Mouse (Mus musculus): ENCODE data around the gene Sgip1. TPM values are rescaled to one million over a fixed set of nuclear protein-coding genes. Genes with fewer than 3 reads are reported as not detected.

The Sgip1 gene
- polyA plus RNA-seq, 1 experiment from 2014 or later, result 21.6 TPM

DNA sequence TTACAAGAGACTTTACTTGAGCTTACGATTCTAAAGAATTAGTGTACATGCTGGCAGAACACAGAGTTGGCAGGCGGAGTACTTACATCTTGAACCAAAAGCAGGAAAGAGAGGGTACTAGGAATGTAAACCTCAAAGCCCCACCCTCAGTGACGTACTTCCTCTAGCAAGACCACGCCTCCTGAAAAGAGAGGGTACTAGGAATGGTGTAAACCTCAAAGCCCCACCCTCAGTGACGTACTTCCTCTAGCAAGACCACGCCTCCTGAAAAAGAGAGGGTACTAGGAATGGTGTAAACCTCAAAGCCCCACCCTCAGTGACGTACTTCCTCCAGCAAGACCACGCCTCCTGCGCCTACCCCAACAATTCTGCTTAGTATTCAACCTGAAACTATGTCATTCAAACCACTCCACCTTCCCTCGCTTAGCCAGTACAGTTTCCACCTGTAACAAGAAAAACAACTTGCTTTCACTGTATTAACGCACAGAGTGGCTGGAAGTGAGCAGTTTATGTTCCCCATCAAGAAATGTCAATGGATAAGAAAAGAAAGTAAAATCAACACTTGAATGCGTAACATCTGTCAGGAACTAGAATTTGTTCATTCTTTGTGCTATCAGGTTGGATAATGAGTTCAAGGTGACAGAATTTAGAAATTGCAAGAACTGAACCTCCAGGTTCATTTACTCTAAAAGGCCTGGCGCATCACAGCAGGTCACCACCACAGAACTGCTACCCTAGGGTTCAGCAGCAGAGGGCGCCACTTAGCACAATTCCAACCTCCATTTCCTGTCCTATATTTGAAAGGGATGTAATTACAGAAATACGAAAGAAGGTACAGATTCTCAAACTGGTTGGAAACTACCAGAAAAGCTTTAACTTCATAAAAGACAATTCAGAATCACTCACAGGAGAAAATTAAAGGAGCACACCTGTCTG, 118.4 kb downstream of the Sgip1 start:
- WGBS, result 93% methylated on average over 15 of the region's 15 CpGs

DNA sequence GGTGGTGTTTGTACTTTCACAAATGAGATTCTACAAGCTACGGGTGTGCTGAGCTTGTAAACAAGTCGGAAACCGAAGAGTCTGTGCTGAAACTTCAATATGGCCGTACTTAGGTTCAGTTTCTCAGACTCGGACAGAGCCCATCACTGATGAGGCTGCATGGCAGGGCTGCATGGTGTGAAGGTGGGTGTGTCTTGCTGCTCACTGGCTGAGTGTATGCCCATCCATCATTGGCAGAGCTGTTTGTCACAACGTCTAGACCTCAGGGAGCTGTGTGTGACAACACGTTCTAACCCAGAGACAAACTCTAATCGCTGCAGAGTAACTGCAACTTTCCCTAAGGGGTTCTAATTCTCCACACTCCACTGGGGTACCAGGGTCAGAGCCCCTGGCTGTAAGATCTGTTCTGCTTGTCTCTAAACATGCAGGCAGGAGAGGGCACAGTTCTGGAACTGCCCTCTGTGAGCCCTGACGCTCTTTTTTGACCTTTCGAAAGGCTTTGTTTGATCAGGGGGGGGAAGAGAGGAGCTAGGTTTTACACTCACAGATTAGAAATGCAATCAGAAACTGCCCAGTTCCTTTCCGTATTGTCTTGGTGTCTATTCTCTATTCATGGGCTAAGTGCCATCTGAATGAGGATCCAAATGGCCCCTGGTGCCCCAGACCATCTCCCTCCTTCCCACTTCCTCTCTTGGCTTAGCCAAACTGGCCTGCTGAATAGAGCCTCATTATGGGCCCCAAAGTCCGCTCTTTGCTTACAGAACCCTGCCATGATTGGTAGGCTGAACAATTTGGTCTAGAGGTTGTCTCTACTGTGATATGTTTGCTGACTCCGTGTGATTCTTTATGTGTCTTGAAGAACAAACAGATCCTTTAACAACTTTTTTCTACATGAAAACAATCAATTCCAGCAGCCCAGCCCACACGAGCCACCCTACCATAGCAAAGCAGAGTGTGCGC, 121.9 kb downstream of the Sgip1 start:
- H3K27ac ChIP-seq (ENCODE audit: low read depth, low read length), result no peak overlapping the region
- 81% methylated on average over 15 of the region's 15 CpGs for WGBS
- ATAC-seq (no peak), DNase-seq (ENCODE audit: low spot score) (no peak)
- H3K9ac ChIP-seq (ENCODE audit: low read length), result no peak overlapping the region
- H3K27me3 ChIP-seq (replicated peaks; ENCODE audit: control insufficient read depth, insufficient read depth, low read length), result no peaks in the 10 kb centered on the region
- no peak overlapping the region for H3K4me2 ChIP-seq (ENCODE audit: low read length)
- H3K4me3 ChIP-seq (ENCODE audit: low read depth, low read length), result no peak overlapping the region
- no peaks in the 10 kb centered on the region for H3K9me3 ChIP-seq (replicated peaks; ENCODE audit: control insufficient read depth, low read length)
- 0 out of 2 replicates have a peak, but pooled peaks cover 2% of the 10 kb centered on the region for H3K36me3 ChIP-seq (ENCODE audit: control insufficient read depth, insufficient read depth, low read length)
- no peaks in the 10 kb centered on the region for H3K4me1 ChIP-seq (ENCODE audit: control insufficient read depth, insufficient read depth, low read length)

More for the DNA sequence above, 118.4 kb downstream of the Sgip1 start:
- H3K27me3 ChIP-seq (replicated peaks; ENCODE audit: control insufficient read depth, insufficient read depth, low read length), result no peaks in the 10 kb centered on the region
- peaks cover 16% of the 10 kb centered on the region for H3K4me1 ChIP-seq (ENCODE audit: control insufficient read depth, insufficient read depth, low read length)
- H3K4me2 ChIP-seq (ENCODE audit: low read length), result no peak overlapping the region
- H3K9me3 ChIP-seq (replicated peaks; ENCODE audit: control insufficient read depth, low read length), result no peaks in the 10 kb centered on the region
- H3K4me3 ChIP-seq (ENCODE audit: low read depth, low read length), result no peak overlapping the region
- ATAC-seq, result no peak
- H3K36me3 ChIP-seq (ENCODE audit: control insufficient read depth, insufficient read depth, low read length), result no peaks in the 10 kb centered on the region
- H3K9ac ChIP-seq (ENCODE audit: low read length), result no peak overlapping the region
- no peak for DNase-seq (ENCODE audit: low spot score)
- no peak overlapping the region for H3K27ac ChIP-seq (ENCODE audit: low read depth, low read length)

DNA sequence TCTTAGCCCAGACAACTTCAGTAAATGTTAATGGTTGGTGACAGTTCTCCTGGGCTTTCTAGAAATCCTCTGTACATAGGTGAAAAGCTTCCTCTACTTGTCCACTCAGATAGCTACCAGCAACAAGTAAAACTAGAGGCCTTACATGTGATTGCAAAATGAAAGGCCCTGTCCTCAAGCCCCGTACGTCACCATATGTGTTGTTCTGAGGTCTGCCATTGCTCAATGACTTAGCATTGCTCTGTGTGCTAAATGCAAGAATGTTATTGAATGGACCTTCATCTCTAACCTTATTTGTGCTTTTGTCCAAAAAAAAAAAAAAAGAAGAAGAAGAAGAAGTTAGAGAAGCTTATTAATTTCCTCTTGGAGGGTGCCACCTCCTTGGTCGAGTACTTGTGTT, 125.4 kb downstream of the Sgip1 start:
- H3K4me3 ChIP-seq (ENCODE audit: low read depth, low read length), result no peak overlapping the region
- no peaks in the 10 kb centered on the region for H3K9me3 ChIP-seq (replicated peaks; ENCODE audit: control insufficient read depth, low read length)
- ATAC-seq (no peak), DNase-seq (ENCODE audit: low spot score) (no peak)
- no peak overlapping the region for H3K4me2 ChIP-seq (ENCODE audit: low read length)
- no peak overlapping the region for H3K27ac ChIP-seq (ENCODE audit: low read depth, low read length)
- WGBS, result 87% methylated on average over 3 of the region's 3 CpGs
- H3K36me3 ChIP-seq (ENCODE audit: control insufficient read depth, insufficient read depth, low read length), result 0 out of 2 replicates have a peak, but pooled peaks cover 2% of the 10 kb centered on the region
- no peak overlapping the region for H3K9ac ChIP-seq (ENCODE audit: low read length)
- no peaks in the 10 kb centered on the region for H3K27me3 ChIP-seq (replicated peaks; ENCODE audit: control insufficient read depth, insufficient read depth, low read length)
- H3K4me1 ChIP-seq (ENCODE audit: control insufficient read depth, insufficient read depth, low read length), result no peaks in the 10 kb centered on the region

DNA sequence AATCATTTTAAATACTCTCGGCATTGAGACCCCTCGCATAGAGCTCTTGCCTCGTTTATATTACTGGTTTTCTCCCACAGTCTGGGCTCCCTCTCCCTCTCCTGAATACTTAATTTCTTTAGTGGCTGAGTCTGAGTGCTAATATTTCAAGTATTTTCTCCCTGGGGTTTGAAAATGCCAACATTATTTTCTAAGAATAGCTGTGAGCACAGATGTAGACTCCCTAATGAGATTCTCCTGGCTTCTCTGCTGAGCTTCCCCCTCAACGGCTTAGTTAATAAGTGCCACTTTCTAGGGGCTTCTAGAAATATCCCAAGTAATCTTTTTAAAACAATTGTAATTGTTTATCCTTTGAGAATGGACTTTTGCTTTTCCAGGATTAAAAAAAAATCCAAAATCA, 130.2 kb downstream of the Sgip1 start:
- Histone ChIP-seq H3K4me2 (ENCODE audit: low read length) (no peak overlapping the region), H3K36me3 (ENCODE audit: control insufficient read depth, insufficient read depth, low read length) (0 out of 2 replicates have a peak, but pooled peaks cover 14% of the 10 kb centered on the region), H3K4me3 (ENCODE audit: low read depth, low read length) (no peak overlapping the region), H3K27me3 (replicated peaks; ENCODE audit: control insufficient read depth, insufficient read depth, low read length) (no peaks in the 10 kb centered on the region), H3K4me1 (ENCODE audit: control insufficient read depth, insufficient read depth, low read length) (no peaks in the 10 kb centered on the region), H3K9me3 (replicated peaks; ENCODE audit: control insufficient read depth, low read length) (0 out of 2 replicates have a peak, but pooled peaks cover 3% of the 10 kb centered on the region), H3K27ac (ENCODE audit: low read depth, low read length) (no peak overlapping the region), H3K9ac (ENCODE audit: low read length) (no peak overlapping the region)
- 43% methylated on average over 4 of the region's 4 CpGs for WGBS
- DNase-seq (ENCODE audit: low spot score), result peak; percentile 29
- no peak for ATAC-seq

DNA sequence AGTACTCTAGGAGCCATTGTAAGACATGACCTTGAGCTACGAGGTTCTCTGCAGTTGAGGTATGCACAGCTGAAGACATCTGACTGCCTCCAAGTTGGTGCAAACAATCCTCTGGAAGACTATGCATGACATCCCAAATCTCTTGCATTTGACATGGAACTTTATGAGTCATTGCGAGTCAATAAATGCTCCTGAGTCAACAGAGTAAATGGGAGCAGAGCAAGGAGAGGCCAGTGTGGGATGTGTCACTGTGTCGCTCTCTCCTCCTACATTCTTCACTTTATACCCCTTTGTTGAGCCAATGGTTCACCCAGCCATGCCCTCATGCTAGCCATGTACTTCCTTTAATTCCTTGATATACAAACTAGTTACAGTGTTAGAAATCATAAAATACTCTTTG, 142.0 kb downstream of the Sgip1 start:
- no peaks in the 10 kb centered on the region; the same call in 1 of the 2 replicates for H3K36me3 ChIP-seq (ENCODE audit: control insufficient read depth, insufficient read depth, low read length)
- WGBS, result 98% methylated on average over 3 of the region's 3 CpGs
- no peak for ATAC-seq

DNA sequence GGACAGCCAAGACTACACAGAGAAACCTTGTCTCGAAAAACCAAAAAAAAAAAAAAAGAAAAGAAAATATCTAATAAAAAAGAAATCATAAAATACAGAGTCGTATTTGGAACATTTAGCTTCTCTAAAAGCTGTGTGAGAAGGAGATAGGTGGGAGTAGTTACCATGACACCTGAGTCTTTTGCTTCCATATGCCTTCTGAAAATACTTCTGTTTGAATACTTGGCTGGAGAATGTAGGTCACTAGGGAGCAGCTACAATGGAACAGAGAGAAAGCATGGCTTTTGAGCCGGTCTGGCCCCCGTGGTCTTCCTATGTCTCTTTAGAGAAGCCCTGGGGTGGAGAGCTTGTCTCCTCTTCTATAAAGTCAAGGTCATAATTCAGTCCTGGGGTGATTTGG, 143.1 kb downstream of the Sgip1 start:
- ATAC-seq, result no peak
- no peaks in the 10 kb centered on the region for H3K9me3 ChIP-seq (replicated peaks; ENCODE audit: control insufficient read depth, low read length)
- no peak overlapping the region for H3K4me3 ChIP-seq (ENCODE audit: low read depth, low read length)
- no peaks in the 10 kb centered on the region for H3K27me3 ChIP-seq (replicated peaks; ENCODE audit: control insufficient read depth, insufficient read depth, low read length)
- no peak for DNase-seq (ENCODE audit: low spot score)
- H3K36me3 ChIP-seq (ENCODE audit: control insufficient read depth, insufficient read depth, low read length), result no peaks in the 10 kb centered on the region; the same call in 1 of the 2 replicates
- no peak overlapping the region for H3K9ac ChIP-seq (ENCODE audit: low read length)
- 95% methylated on average over 4 of the region's 4 CpGs for WGBS
- no peak overlapping the region for H3K27ac ChIP-seq (ENCODE audit: low read depth, low read length)
- H3K4me2 ChIP-seq (ENCODE audit: low read length), result no peak overlapping the region
- no peaks in the 10 kb centered on the region for H3K4me1 ChIP-seq (ENCODE audit: control insufficient read depth, insufficient read depth, low read length)

More for the DNA sequence above, 142.0 kb downstream of the Sgip1 start:
- no peaks in the 10 kb centered on the region for H3K27me3 ChIP-seq (replicated peaks; ENCODE audit: control insufficient read depth, insufficient read depth, low read length)
- H3K9ac ChIP-seq (ENCODE audit: low read length), result no peak overlapping the region
- H3K9me3 ChIP-seq (replicated peaks; ENCODE audit: control insufficient read depth, low read length), result no peaks in the 10 kb centered on the region
- no peak overlapping the region for H3K4me3 ChIP-seq (ENCODE audit: low read depth, low read length)
- H3K27ac ChIP-seq (ENCODE audit: low read depth, low read length), result no peak overlapping the region
- no peaks in the 10 kb centered on the region for H3K4me1 ChIP-seq (ENCODE audit: control insufficient read depth, insufficient read depth, low read length)
- no peak overlapping the region for H3K4me2 ChIP-seq (ENCODE audit: low read length)
- no peak for DNase-seq (ENCODE audit: low spot score)

DNA sequence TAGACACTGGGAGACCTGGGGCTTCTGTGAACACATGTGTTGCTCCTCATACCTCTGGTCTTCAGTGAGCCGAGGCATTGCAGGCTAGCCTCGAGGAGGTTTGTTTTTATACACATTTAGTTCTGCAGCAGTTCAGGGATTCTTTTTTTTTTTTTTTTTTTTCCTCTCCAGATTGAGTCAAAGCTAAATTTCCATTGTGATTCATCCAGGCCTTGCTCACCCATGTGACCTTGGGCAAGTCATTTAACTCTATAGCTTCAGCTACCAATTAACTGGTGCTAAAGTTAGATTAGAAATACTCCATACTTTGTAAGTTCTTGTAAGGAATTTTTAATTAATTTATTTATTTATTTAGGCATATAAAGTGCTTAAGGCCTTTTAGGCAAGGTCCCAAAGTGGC, 145.4 kb downstream of the Sgip1 start:
- Histone ChIP-seq H3K36me3 (ENCODE audit: control insufficient read depth, insufficient read depth, low read length) (no peaks in the 10 kb centered on the region; the same call in 1 of the 2 replicates), H3K4me2 (ENCODE audit: low read length) (no peak overlapping the region), H3K4me1 (ENCODE audit: control insufficient read depth, insufficient read depth, low read length) (no peaks in the 10 kb centered on the region), H3K27me3 (replicated peaks; ENCODE audit: control insufficient read depth, insufficient read depth, low read length) (no peaks in the 10 kb centered on the region), H3K27ac (ENCODE audit: low read depth, low read length) (no peak overlapping the region), H3K9me3 (replicated peaks; ENCODE audit: control insufficient read depth, low read length) (no peaks in the 10 kb centered on the region), H3K9ac (ENCODE audit: low read length) (no peak overlapping the region), H3K4me3 (ENCODE audit: low read depth, low read length) (no peak overlapping the region)
- DNase-seq (ENCODE audit: low spot score) (no peak), ATAC-seq (no peak)
- 86% methylated on average over 2 of the region's 2 CpGs for WGBS

DNA sequence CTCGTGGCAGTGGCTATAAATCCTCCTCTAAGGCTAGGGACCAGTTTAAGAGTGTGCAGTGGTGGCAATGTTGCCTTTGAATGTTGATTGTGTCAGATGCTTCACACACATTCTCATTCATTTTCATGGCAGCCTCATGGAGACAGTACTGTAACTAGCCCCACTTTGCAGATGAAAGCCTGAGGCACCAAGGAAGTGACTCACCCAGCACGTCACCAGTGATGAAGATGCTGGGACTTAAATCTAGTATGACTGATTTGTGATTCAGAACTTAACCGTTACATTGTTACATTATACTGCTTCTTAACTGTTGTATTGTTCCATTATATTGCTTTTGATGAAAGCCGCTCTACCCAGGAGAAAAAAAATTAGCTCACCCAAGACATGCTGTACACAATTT, 145.8 kb downstream of the Sgip1 start:
- H3K4me1 ChIP-seq (ENCODE audit: control insufficient read depth, insufficient read depth, low read length), result no peaks in the 10 kb centered on the region
- H3K27me3 ChIP-seq (replicated peaks; ENCODE audit: control insufficient read depth, insufficient read depth, low read length), result no peaks in the 10 kb centered on the region
- H3K27ac ChIP-seq (ENCODE audit: low read depth, low read length), result no peak overlapping the region
- no peak overlapping the region for H3K9ac ChIP-seq (ENCODE audit: low read length)
- ATAC-seq (no peak), DNase-seq (ENCODE audit: low spot score) (no peak)
- no peak overlapping the region for H3K4me2 ChIP-seq (ENCODE audit: low read length)
- H3K9me3 ChIP-seq (replicated peaks; ENCODE audit: control insufficient read depth, low read length), result no peaks in the 10 kb centered on the region
- H3K36me3 ChIP-seq (ENCODE audit: control insufficient read depth, insufficient read depth, low read length), result no peaks in the 10 kb centered on the region; the same call in 1 of the 2 replicates
- 88% methylated on average over 4 of the region's 4 CpGs for WGBS
- H3K4me3 ChIP-seq (ENCODE audit: low read depth, low read length), result no peak overlapping the region
